Mouse (Mus musculus) CH12.LX (cell line): ENCODE measurements at regions not wholly inside any gene's neighbourhood (a gene's known extent, or its start where the extent isn't known, plus 50 kb on each side); places are given as distances from the start of the nearest gene placed in this dataset.

Source experiments
- DNase-seq: peaks from one replicate; pipeline ENCODE4 v3.0.0-alpha.2; 2013; ENCODE audit errors: extremely low read depth
- H3K27ac ChIP-seq: 2 replicates; pipeline ENCODE4 v1.5.1; 2012; ENCODE audit warnings: low read depth, mild to moderate bottlenecking, control low read depth, moderate library complexity; ENCODE audit not compliant: insufficient read depth
- H3K27me3 ChIP-seq: replicated peaks from 2 replicates; pipeline ENCODE3; 2012; ENCODE audit warnings: inconsistent platforms
- H3K36me3 ChIP-seq, 2 experiments: replicated peaks in 1 of 2; 2 replicates each; pipeline versions ENCODE3 to v1.6.1; 2012; ENCODE audit warnings: inconsistent platforms in 1 of 2, low read length in 1 of 2, mild to moderate bottlenecking in 1 of 2, mixed read lengths in 1 of 2, moderate library complexity in 1 of 2; ENCODE audit not compliant: control insufficient read depth in 1 of 2, insufficient read depth in 1 of 2
- H3K4me1 ChIP-seq, 2 experiments: 2 replicates each; pipeline ENCODE4 v1.6.1; 2012; ENCODE audit warnings: inconsistent platforms in 1 of 2, moderate library complexity in 1 of 2; ENCODE audit not compliant: insufficient read depth in 2 of 2, control insufficient read depth in 1 of 2
- H3K4me2 ChIP-seq: 2 replicates; pipeline ENCODE4 v1.6.1; 2012; ENCODE audit warnings: low read depth, mild to moderate bottlenecking, control low read depth; ENCODE audit not compliant: poor library complexity, insufficient read depth, severe bottlenecking
- H3K4me3 ChIP-seq, 3 experiments: fragments of 150-350 bp in 1 of 3; sonication (generic) in 1 of 3; replicated peaks in 1 of 3; 2 replicates each; pipeline versions ENCODE3 to v1.5.1; 2011 to 2012; ENCODE audit warnings: low read depth in 2 of 3, low read length in 2 of 3, mild to moderate bottlenecking in 2 of 3, moderate library complexity in 2 of 3, control low read depth in 1 of 3, improper control_type of control experiment in 1 of 3, inconsistent platforms in 1 of 3, mixed read lengths in 1 of 3; ENCODE audit not compliant: poor library complexity in 1 of 3
- H3K79me2 ChIP-seq: replicated peaks from 2 replicates; pipeline ENCODE4 v1.6.1; 2012; ENCODE audit warnings: mild to moderate bottlenecking, moderate library complexity; ENCODE audit not compliant: control insufficient read depth, poor library complexity, insufficient read depth, severe bottlenecking; ENCODE audit errors: extremely low read depth
- H3K9ac ChIP-seq: 2 replicates; pipeline ENCODE4 v1.6.1; 2012; ENCODE audit warnings: low read depth, mild to moderate bottlenecking, control low read depth, moderate library complexity; ENCODE audit not compliant: insufficient read depth
- H3K9me3 ChIP-seq: replicated peaks from 2 replicates; pipeline ENCODE3; 2012; ENCODE audit warnings: low read length, inconsistent platforms, mixed read lengths
- CHD1 ChIP-seq: IDR thresholded peaks from 2 replicates; pipeline ENCODE4 v1.6.1; 2012; ENCODE audit warnings: low read depth, low read length, improper control_type of control experiment, inconsistent platforms
- E2F4 ChIP-seq: IDR thresholded peaks from 2 replicates; pipeline ENCODE4 v1.6.1; 2011; ENCODE audit warnings: low read depth, low read length, improper control_type of control experiment; ENCODE audit not compliant: insufficient replicate concordance
- HCFC1 ChIP-seq: IDR thresholded peaks from 2 replicates; pipeline ENCODE4 v1.6.1; 2012; ENCODE audit warnings: low read depth, mild to moderate bottlenecking, inconsistent platforms, low read length, improper control_type of control experiment
- IRF4 ChIP-seq: IDR thresholded peaks from 2 replicates; pipeline ENCODE4 v1.6.1; 2014; ENCODE audit warnings: low read depth, mild to moderate bottlenecking, inconsistent platforms, low read length, improper control_type of control experiment
- JUND ChIP-seq: conservative IDR thresholded peaks from 2 replicates; pipeline ENCODE4 v1.6.1; 2011; ENCODE audit warnings: low read depth, low read length, improper control_type of control experiment
- MAZ ChIP-seq: IDR thresholded peaks from 2 replicates; pipeline ENCODE4 v1.6.1; 2012; ENCODE audit warnings: low read depth, mild to moderate bottlenecking, inconsistent platforms, low read length, improper control_type of control experiment, moderate library complexity
- MEF2A ChIP-seq: IDR thresholded peaks from 2 replicates; pipeline ENCODE4 v1.6.1; 2014; ENCODE audit warnings: low read depth, mild to moderate bottlenecking, inconsistent platforms, low read length, improper control_type of control experiment, borderline replicate concordance
- MXI1 ChIP-seq: IDR thresholded peaks from 2 replicates; pipeline ENCODE4 v1.6.1; 2011; ENCODE audit warnings: mild to moderate bottlenecking, low read depth, low read length, improper control_type of control experiment
- MYC ChIP-seq: IDR thresholded peaks from 2 replicates; pipeline ENCODE4 v1.6.1; 2011; ENCODE audit warnings: low read depth, mild to moderate bottlenecking, improper control_type of control experiment, low read length
- NELFE ChIP-seq: IDR thresholded peaks from 2 replicates; pipeline ENCODE4 v1.6.1; 2011; ENCODE audit warnings: low read depth, low read length, improper control_type of control experiment
- PAX5 ChIP-seq: IDR thresholded peaks from 2 replicates; pipeline ENCODE4 v1.6.1; 2012; ENCODE audit warnings: low read length, inconsistent platforms, mixed read lengths
- POLR2A ChIP-seq: IDR thresholded peaks from 2 replicates; pipeline ENCODE4 v1.6.1; 2011; ENCODE audit warnings: low read depth, mild to moderate bottlenecking, improper control_type of control experiment, low read length
- POLR2AphosphoS2 ChIP-seq: IDR thresholded peaks from 2 replicates; pipeline ENCODE4 v1.6.1; 2011; ENCODE audit warnings: low read depth, low read length, improper control_type of control experiment
- TCF12 ChIP-seq: IDR thresholded peaks from 2 replicates; pipeline ENCODE4 v1.6.1; 2014; ENCODE audit warnings: low read depth, mild to moderate bottlenecking, inconsistent platforms, low read length, improper control_type of control experiment
- USF1 ChIP-seq: IDR thresholded peaks from 2 replicates; pipeline ENCODE4 v1.6.1; 2014; ENCODE audit warnings: low read depth, mild to moderate bottlenecking, inconsistent platforms, low read length, improper control_type of control experiment
- USF2 ChIP-seq: conservative IDR thresholded peaks from 2 replicates; pipeline ENCODE4 v1.6.1; 2011; ENCODE audit warnings: low read depth, low read length, improper control_type of control experiment
- ZKSCAN1 ChIP-seq: IDR thresholded peaks from 2 replicates; pipeline ENCODE4 v1.6.1; 2012; ENCODE audit warnings: low read depth, inconsistent platforms, low read length, improper control_type of control experiment, borderline replicate concordance
- ZMIZ1 ChIP-seq: IDR thresholded peaks from 2 replicates; pipeline ENCODE4 v1.6.1; 2012; ENCODE audit warnings: low read depth, mild to moderate bottlenecking, inconsistent platforms, low read length, improper control_type of control experiment
- dilution Hi-C: fragments of 300-500 bp; cut with MboI; formaldehyde crosslinking; loops from 2 replicates; pipeline ENCODE4 v1.14.3; 2020; ENCODE audit warnings: low sequenced_read_pairs; ENCODE audit not compliant: extremely low pct_unique_long_range_greater_than_20kb, extremely low pct_ligation_motif_present
- in situ Hi-C: fragments of 300-500 bp; cut with MboI; formaldehyde crosslinking; loops from 3 replicates; pipeline ENCODE4 v1.14.3; 2019; ENCODE audit warnings: low sequenced_read_pairs, low pct_ligation_motif_present, low pct_unique_long_range_greater_than_20kb, mixed read lengths

- H3K36me3 ChIP-seq: no peaks in the 10 kb centered on the region
- H3K79me2 ChIP-seq: no peaks in the 10 kb centered on the region
- no peaks in the 10 kb centered on the region for H3K4me1 ChIP-seq
- in situ Hi-C loops (no loop called here), dilution Hi-C loops (no loop called here)
- DNase-seq: no peak
- H3K4me2 ChIP-seq: no peak overlapping the region
- no peak overlapping the region for H3K27ac ChIP-seq
- no peaks in the 10 kb centered on the region for H3K9me3 ChIP-seq
- no peak overlapping the region for H3K9ac ChIP-seq
- H3K27me3 ChIP-seq: peaks cover 75% of the 10 kb centered on the region
- TF ChIP-seq MYC: no peak
- TF ChIP-seq MEF2A: no peak
- no peak for TF ChIP-seq MAZ
- TF ChIP-seq NELFE: no peak
- no peak for TF ChIP-seq ZMIZ1
- TF ChIP-seq ZKSCAN1: no peak
- TF ChIP-seq TCF12: no peak
- no peak for TF ChIP-seq PAX5
- TF ChIP-seq E2F4: no peak
- no peak for TF ChIP-seq JUND
- TF ChIP-seq POLR2A: no peak
- no peak for TF ChIP-seq POLR2AphosphoS2
- no peak overlapping the region for H3K4me3 ChIP-seq
Measured at GRCm38 (mm10) chr11:71636785-71637184, 112.9 kb upstream of the Wscd1 start.

- TF ChIP-seq E2F4 (no peak), MXI1 (no peak), IRF4 (no peak), USF2 (no peak), CHD1 (no peak), HCFC1 (no peak), POLR2AphosphoS2 (no peak), USF1 (no peak)
- Histone ChIP-seq H3K9ac (no peak overlapping the region), H3K4me2 (no peak overlapping the region), H3K36me3 (no peaks in the 10 kb centered on the region), H3K9me3 (no peaks in the 10 kb centered on the region), H3K27ac (no peak overlapping the region), H3K4me1 (no peaks in the 10 kb centered on the region), H3K27me3 (peaks cover 83% of the 10 kb centered on the region), H3K4me3 (no peak overlapping the region), H3K79me2 (no peaks in the 10 kb centered on the region)
- DNase-seq: no peak
- in situ Hi-C loops: no loop called here
- dilution Hi-C loops: no loop called here
Measured at GRCm38 (mm10) chr11:71642886-71643285, 106.8 kb upstream of the Wscd1 start.
